Mouse (Mus musculus) cerebellum, adult 2 months (tissue): Measurements from ENCODE around the gene Cdsn.

ENCODE experiments used
- CTCF ChIP-seq: fragments of 200-500 bp; IDR thresholded peaks from 2 replicates; pipeline ENCODE4 v1.5.1; 2011; ENCODE audit warnings: low read depth, mild to moderate bottlenecking, control low read depth, low read length, moderate library complexity, borderline replicate concordance; ENCODE audit not compliant: insufficient read depth
- POLR2A ChIP-seq: fragments of 200-500 bp; IDR thresholded peaks from 2 replicates; pipeline ENCODE4 v1.6.1; 2011; ENCODE audit warnings: low read length, control low read depth, borderline replicate concordance; ENCODE audit not compliant: insufficient read depth

DNA sequence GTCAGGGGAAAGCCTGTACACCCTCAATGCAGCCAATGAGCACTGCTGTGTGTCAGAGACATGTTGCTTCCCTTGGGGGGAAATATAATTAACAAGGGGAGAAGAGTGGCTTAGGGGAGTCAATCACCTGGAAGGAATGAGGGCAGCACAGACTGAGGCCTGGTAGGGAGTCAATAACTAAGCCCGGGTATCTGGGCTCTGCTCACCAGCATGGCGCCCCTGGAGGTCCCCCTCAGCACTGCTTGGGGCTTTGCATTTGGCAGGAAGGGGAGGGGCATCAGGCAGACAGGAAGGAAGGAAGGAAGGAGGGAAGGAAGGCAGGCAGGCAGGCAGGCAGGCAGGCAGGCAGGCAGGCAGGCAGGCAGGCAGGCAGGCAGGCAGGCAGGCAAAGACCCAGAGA, 4.5 kb upstream of the Cdsn start:
- TF ChIP-seq POLR2A (no peak), CTCF (no peak)
